Mouse (Mus musculus): ENCODE results near the gene Rcsd1.

The Rcsd1 gene

GRCm38 (mm10) chr1:165668904-165669303, 40.7 kb downstream of the Rcsd1 start:
- H3K27me3 ChIP-seq (ENCODE audit: control insufficient read depth, insufficient read depth, low read length, poor library complexity, severe bottlenecking): no peaks in the 10 kb centered on the region
- peaks cover 5% of the 10 kb centered on the region for H3K36me3 ChIP-seq (ENCODE audit: control insufficient read depth, insufficient read depth, low read length, poor library complexity, severe bottlenecking)
- DNase-seq (ENCODE audit: low read depth, low spot score): peak; percentile 34

- no peak for DNase-seq (ENCODE audit: low read depth, low spot score)
- H3K27me3 ChIP-seq (ENCODE audit: control insufficient read depth, insufficient read depth, low read length, poor library complexity, severe bottlenecking): no peaks in the 10 kb centered on the region
- peaks cover 5% of the 10 kb centered on the region for H3K36me3 ChIP-seq (ENCODE audit: control insufficient read depth, insufficient read depth, low read length, poor library complexity, severe bottlenecking)
Observed at GRCm38 (mm10) chr1:165667380-165667779, 42.2 kb downstream of the Rcsd1 start.

DNA sequence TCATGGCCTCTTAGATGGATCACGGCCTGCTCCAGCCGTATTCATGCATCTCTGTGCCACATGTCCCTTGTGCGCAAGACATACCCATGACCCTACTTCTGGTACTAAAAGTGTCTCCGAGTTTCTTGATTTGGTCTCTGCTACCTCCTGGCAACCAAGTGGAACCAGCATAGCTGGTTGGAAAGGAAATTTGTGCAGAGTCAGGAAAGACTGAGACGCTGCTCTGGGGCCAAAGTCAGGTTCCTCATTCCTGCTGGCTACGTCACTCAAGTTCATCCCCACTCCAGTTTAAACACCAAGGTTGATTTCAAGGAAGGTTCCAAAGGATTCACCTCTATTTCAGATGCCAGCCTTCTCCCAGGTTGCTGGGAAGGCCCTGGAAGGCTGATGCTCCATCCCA, 42.6 kb downstream of the Rcsd1 start:
- Histone ChIP-seq H3K36me3 (ENCODE audit: control insufficient read depth, insufficient read depth, low read length, poor library complexity, severe bottlenecking) (peaks cover 5% of the 10 kb centered on the region), H3K27me3 (ENCODE audit: control insufficient read depth, insufficient read depth, low read length, poor library complexity, severe bottlenecking) (no peaks in the 10 kb centered on the region)
- DNase-seq (ENCODE audit: low read depth, low spot score): no peak

DNA sequence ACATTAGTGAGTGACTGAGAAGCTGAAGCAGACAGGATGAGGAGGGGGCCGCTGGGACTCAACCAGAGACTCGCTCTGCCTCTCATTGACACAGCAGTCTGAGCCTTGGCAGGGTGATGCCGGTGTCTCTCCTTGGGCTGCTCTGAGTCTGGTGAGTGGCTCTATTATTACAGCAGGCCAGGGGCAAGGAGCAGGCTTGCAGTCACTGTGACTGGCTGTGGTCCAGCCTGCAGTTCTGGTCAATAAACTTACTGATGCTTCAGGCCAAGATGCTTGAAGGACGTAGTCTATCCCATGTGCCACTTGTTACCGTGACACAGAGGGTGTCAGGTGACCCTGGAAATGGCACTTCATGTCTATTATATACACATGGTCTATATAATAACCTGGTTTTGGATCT, 43.8 kb downstream of the Rcsd1 start:
- H3K36me3 ChIP-seq (ENCODE audit: control insufficient read depth, insufficient read depth, low read length, poor library complexity, severe bottlenecking): peaks cover 7% of the 10 kb centered on the region
- no peak for DNase-seq (ENCODE audit: low read depth, low spot score)
- H3K27me3 ChIP-seq (ENCODE audit: control insufficient read depth, insufficient read depth, low read length, poor library complexity, severe bottlenecking): no peaks in the 10 kb centered on the region

DNA sequence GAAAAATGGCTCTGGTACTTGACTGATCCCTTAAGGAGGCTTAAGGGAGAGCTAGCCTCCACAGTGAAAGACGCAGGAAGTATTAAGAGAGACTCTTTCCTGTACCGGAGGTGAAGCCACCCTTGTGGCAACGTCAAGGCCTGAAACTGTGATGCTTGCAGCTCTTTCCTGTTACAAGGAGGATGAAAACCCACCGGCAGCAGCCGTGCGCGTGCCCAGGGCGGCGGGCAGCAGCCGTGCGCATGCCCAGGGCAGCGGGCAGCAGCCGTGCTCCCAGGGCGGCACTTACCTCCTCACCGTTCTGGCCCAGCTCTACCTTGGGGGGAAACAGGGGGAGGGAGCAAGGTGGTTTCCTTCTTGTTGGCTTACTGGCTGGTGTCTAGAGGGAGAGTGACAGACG, 46.3 kb downstream of the Rcsd1 start:
- Histone ChIP-seq H3K36me3 (ENCODE audit: control insufficient read depth, insufficient read depth, low read length, poor library complexity, severe bottlenecking) (peaks cover 18% of the 10 kb centered on the region), H3K27me3 (ENCODE audit: control insufficient read depth, insufficient read depth, low read length, poor library complexity, severe bottlenecking) (no peaks in the 10 kb centered on the region)
- peak; percentile 58 for DNase-seq (ENCODE audit: low read depth, low spot score)

- Histone ChIP-seq H3K27me3 (ENCODE audit: control insufficient read depth, insufficient read depth, low read length, poor library complexity, severe bottlenecking) (no peaks in the 10 kb centered on the region), H3K36me3 (ENCODE audit: control insufficient read depth, insufficient read depth, low read length, poor library complexity, severe bottlenecking) (peaks cover 24% of the 10 kb centered on the region)
- peak; percentile 53 for DNase-seq (ENCODE audit: low read depth, low spot score)
Observed at GRCm38 (mm10) chr1:165662426-165663192, 46.9 kb downstream of the Rcsd1 start.

- DNase-seq (ENCODE audit: low read depth, low spot score): no peak
- Histone ChIP-seq H3K36me3 (ENCODE audit: control insufficient read depth, insufficient read depth, low read length, poor library complexity, severe bottlenecking) (peaks cover 28% of the 10 kb centered on the region), H3K27me3 (ENCODE audit: control insufficient read depth, insufficient read depth, low read length, poor library complexity, severe bottlenecking) (no peaks in the 10 kb centered on the region)
Observed at GRCm38 (mm10) chr1:165661725-165662124, 47.8 kb downstream of the Rcsd1 start.

- Histone ChIP-seq H3K27me3 (ENCODE audit: control insufficient read depth, insufficient read depth, low read length, poor library complexity, severe bottlenecking) (no peaks in the 10 kb centered on the region), H3K36me3 (ENCODE audit: control insufficient read depth, insufficient read depth, low read length, poor library complexity, severe bottlenecking) (peaks cover 28% of the 10 kb centered on the region)
- DNase-seq (ENCODE audit: low read depth, low spot score): no peak
Observed at GRCm38 (mm10) chr1:165661191-165661590, 48.4 kb downstream of the Rcsd1 start.

DNA sequence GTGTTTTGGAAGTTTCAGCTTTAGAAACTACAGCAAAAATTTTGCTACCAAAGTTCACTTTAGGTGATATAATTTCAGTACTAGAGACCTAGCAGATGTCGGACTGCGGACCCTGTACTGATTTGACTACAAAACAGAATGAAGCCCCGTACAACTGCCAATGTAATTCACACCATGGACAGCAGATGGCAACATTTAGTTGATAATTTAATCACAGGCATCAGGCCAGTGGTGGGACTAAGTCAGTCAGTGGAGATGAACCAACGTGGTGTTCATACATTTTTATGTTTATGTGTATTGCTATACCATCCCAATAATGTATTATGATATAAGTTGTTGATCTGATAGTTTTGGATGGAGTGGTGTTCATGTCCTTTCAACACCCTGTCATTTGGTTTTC, 48.8 kb downstream of the Rcsd1 start:
- peak; percentile 78 for DNase-seq (ENCODE audit: low read depth, low spot score)
- H3K27me3 ChIP-seq (ENCODE audit: control insufficient read depth, insufficient read depth, low read length, poor library complexity, severe bottlenecking): no peaks in the 10 kb centered on the region
- peaks cover 28% of the 10 kb centered on the region for H3K36me3 ChIP-seq (ENCODE audit: control insufficient read depth, insufficient read depth, low read length, poor library complexity, severe bottlenecking)

GRCm38 (mm10) chr1:165658602-165659001, 51.0 kb downstream of the Rcsd1 start:
- DNase-seq (ENCODE audit: low read depth, low spot score): peak; percentile 81
- Histone ChIP-seq H3K27me3 (ENCODE audit: control insufficient read depth, insufficient read depth, low read length, poor library complexity, severe bottlenecking) (no peaks in the 10 kb centered on the region), H3K36me3 (ENCODE audit: control insufficient read depth, insufficient read depth, low read length, poor library complexity, severe bottlenecking) (peaks cover 41% of the 10 kb centered on the region)

DNA sequence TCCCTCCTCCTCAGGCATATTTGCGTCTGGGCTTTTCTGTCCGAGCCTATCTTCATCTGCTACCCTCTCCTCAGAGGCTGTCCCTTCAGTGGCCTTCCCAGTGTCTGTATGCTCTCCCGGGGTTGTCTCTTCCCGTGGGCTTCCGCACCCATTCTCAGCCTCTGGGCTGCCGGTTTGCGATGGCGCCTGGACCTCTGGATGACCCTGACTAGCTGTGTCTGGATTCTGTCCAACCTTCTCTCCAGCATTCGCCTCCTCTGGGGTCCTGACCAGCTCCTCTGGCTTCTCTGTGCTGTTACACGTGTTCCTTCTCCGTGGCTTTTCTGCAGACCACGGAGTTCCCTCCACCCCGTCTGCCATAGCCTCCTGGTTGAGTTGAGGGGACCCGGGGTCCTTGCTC, 54.1 kb downstream of the Rcsd1 start:
- H3K36me3 ChIP-seq (ENCODE audit: control insufficient read depth, insufficient read depth, low read length, poor library complexity, severe bottlenecking): peaks cover 40% of the 10 kb centered on the region
- DNase-seq (ENCODE audit: low read depth, low spot score): no peak
- H3K27me3 ChIP-seq (ENCODE audit: control insufficient read depth, insufficient read depth, low read length, poor library complexity, severe bottlenecking): no peaks in the 10 kb centered on the region

- no peaks in the 10 kb centered on the region for H3K27me3 ChIP-seq (ENCODE audit: control insufficient read depth, insufficient read depth, low read length, poor library complexity, severe bottlenecking)
- DNase-seq (ENCODE audit: low read depth, low spot score): peak; percentile 56
- H3K36me3 ChIP-seq (ENCODE audit: control insufficient read depth, insufficient read depth, low read length, poor library complexity, severe bottlenecking): peaks cover 41% of the 10 kb centered on the region
Observed at GRCm38 (mm10) chr1:165655022-165655421, 54.5 kb downstream of the Rcsd1 start.

- Histone ChIP-seq H3K36me3 (ENCODE audit: control insufficient read depth, insufficient read depth, low read length, poor library complexity, severe bottlenecking) (peaks cover 37% of the 10 kb centered on the region), H3K27me3 (ENCODE audit: control insufficient read depth, insufficient read depth, low read length, poor library complexity, severe bottlenecking) (no peaks in the 10 kb centered on the region)
- no peak for DNase-seq (ENCODE audit: low read depth, low spot score)
Observed at GRCm38 (mm10) chr1:165653126-165653885, 56.3 kb downstream of the Rcsd1 start.

DNA sequence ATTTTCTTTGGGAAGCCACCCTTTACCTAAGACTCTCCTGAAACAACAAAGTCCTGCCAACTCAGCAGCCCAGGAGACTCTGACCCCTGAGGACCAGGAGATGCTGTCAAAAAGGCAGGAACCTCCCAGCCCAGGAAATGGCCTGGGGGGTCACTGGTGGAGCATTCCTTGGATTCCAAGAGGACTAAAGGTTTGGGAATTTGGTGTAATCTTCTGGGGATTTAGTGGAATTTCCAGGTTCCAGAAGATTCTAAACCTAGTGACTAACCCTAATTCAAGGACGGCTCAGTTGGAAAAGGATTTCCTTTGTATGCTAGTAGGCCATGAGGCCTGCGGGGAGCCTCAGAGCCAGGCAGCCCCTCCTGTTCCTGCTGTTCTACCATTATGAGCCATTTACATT, 57.0 kb downstream of the Rcsd1 start:
- no peak for DNase-seq (ENCODE audit: low read depth, low spot score)
- H3K27me3 ChIP-seq (ENCODE audit: control insufficient read depth, insufficient read depth, low read length, poor library complexity, severe bottlenecking): no peaks in the 10 kb centered on the region

GRCm38 (mm10) chr1:165651158-165651557, 58.4 kb downstream of the Rcsd1 start:
- peaks cover 27% of the 10 kb centered on the region for H3K36me3 ChIP-seq (ENCODE audit: control insufficient read depth, insufficient read depth, low read length, poor library complexity, severe bottlenecking)
- DNase-seq (ENCODE audit: low read depth, low spot score): no peak
- no peaks in the 10 kb centered on the region for H3K27me3 ChIP-seq (ENCODE audit: control insufficient read depth, insufficient read depth, low read length, poor library complexity, severe bottlenecking)

More for the DNA sequence above, 57.0 kb downstream of the Rcsd1 start:
- peaks cover 31% of the 10 kb centered on the region for H3K36me3 ChIP-seq (ENCODE audit: control insufficient read depth, insufficient read depth, low read length, poor library complexity, severe bottlenecking)
